Mouse (Mus musculus): Measurements from ENCODE around the gene Pnlip. TPM values are rescaled to one million over a fixed set of nuclear protein-coding genes. Genes with fewer than 3 reads are reported as not detected.

Gene Pnlip
- polyA plus RNA-seq, 1 experiment from 2014 or later: not detected

DNA sequence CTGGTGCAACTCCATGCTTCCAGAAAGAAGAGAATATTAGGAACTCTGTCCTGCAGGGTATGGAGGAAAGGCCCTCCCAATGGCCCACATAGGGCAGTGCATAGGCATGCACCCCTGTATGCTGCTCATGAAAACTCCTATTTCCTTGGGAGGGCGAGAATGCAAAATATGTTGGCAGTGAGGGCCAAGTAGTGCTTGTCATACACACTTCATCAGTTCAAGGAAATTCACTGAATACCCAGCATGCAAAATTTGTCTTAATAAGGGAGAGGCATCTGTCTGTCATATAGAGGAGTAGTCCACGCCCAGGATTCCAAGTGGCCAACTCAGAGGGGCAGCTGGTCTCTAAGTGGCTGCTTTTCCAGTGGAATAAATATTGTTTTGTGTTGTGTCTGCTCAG is 11.0 kb downstream of the Pnlip start:
- no peaks in the 10 kb centered on the region for H3K4me1 ChIP-seq
- H3K4me3 ChIP-seq (replicated peaks): no peak overlapping the region
- no peaks in the 10 kb centered on the region for H3K27me3 ChIP-seq
- no peaks in the 10 kb centered on the region for H3K9me3 ChIP-seq
- H3K9ac ChIP-seq: no peak overlapping the region
- H3K36me3 ChIP-seq (replicated peaks): no peaks in the 10 kb centered on the region
- no peak overlapping the region for H3K27ac ChIP-seq
- no peak overlapping the region for H3K4me2 ChIP-seq
- WGBS: 83% methylated on average over 2 of the region's 2 CpGs
- no peak for ATAC-seq (ENCODE audit: low FRiP score)

GRCm38 (mm10) chr19:58664901-58665300 is 12.6 kb downstream of the Pnlip start:
- H3K4me3 ChIP-seq (replicated peaks): no peak overlapping the region
- H3K4me2 ChIP-seq: no peak overlapping the region
- no peaks in the 10 kb centered on the region for H3K36me3 ChIP-seq (replicated peaks)
- H3K27me3 ChIP-seq: no peaks in the 10 kb centered on the region
- 82% methylated on average over 5 of the region's 5 CpGs for WGBS
- H3K4me1 ChIP-seq: no peaks in the 10 kb centered on the region
- ATAC-seq (ENCODE audit: low FRiP score): no peak
- H3K9ac ChIP-seq: no peak overlapping the region
- H3K9me3 ChIP-seq: no peaks in the 10 kb centered on the region
- no peak overlapping the region for H3K27ac ChIP-seq

GRCm38 (mm10) chr19:58674644-58675043 is 22.3 kb downstream of the Pnlip start:
- Histone ChIP-seq H3K4me3 (replicated peaks) (no peak overlapping the region), H3K27ac (no peak overlapping the region), H3K9me3 (no peaks in the 10 kb centered on the region), H3K4me2 (no peak overlapping the region), H3K9ac (no peak overlapping the region), H3K36me3 (replicated peaks) (no peaks in the 10 kb centered on the region), H3K27me3 (no peaks in the 10 kb centered on the region), H3K4me1 (peaks cover 8% of the 10 kb centered on the region)
- no peak for ATAC-seq (ENCODE audit: low FRiP score)
- 30% methylated on average over 2 of the region's 2 CpGs for WGBS

DNA sequence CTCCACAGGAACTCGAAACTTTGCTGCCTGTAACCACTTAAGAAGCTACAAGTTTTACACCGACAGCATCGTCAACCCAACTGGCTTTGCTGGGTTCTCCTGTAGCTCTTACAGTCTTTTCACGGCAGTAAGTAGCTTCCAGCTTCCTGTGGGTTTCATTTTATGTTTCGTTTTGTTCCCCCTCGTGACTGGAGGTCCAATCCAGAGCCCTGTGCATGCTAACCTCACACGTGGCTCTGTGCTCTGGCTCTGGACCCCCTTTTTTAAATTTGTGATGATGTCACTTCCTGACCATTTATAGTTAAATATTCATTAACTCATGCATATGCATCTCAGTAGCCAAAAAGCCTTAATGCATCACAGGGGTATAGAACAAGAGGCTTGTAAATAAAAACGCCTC is 24.8 kb downstream of the Pnlip start:
- ATAC-seq (ENCODE audit: low FRiP score): no peak
- Histone ChIP-seq H3K4me3 (replicated peaks) (no peak overlapping the region), H3K27ac (no peak overlapping the region), H3K9me3 (no peaks in the 10 kb centered on the region), H3K4me1 (peaks cover 8% of the 10 kb centered on the region), H3K36me3 (replicated peaks) (no peaks in the 10 kb centered on the region), H3K4me2 (no peak overlapping the region), H3K9ac (no peak overlapping the region), H3K27me3 (no peaks in the 10 kb centered on the region)
- WGBS: 74% methylated on average over 8 of the region's 8 CpGs

DNA sequence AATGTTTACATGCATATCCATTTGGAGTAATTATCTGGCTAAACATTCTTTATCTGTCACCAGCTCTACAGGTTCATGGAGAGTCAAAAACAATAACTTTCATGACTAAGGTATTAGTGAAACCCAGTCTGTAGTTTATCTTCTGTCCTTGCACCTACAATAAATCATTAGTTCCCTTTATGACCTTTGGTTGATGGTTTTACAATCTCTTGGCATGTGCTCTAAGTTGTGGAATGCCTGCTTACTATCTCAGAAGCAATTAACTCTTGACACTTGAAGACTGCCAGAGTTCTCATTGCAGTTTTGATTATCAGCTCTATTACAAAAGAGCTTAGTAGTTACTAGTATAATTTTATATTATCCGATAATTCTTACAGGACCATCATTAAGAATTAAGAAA is 36.6 kb downstream of the Pnlip start:
- Histone ChIP-seq H3K4me1 (no peaks in the 10 kb centered on the region), H3K9ac (no peak overlapping the region), H3K4me2 (no peak overlapping the region), H3K4me3 (replicated peaks) (no peak overlapping the region), H3K9me3 (no peaks in the 10 kb centered on the region), H3K36me3 (replicated peaks) (no peaks in the 10 kb centered on the region), H3K27ac (no peak overlapping the region), H3K27me3 (no peaks in the 10 kb centered on the region)
- WGBS: 93% methylated on average over 1 of the region's 1 CpGs
- no peak for ATAC-seq (ENCODE audit: low FRiP score)

- Histone ChIP-seq H3K36me3 (replicated peaks) (no peaks in the 10 kb centered on the region), H3K9ac (no peak overlapping the region), H3K9me3 (no peaks in the 10 kb centered on the region), H3K4me3 (replicated peaks) (no peak overlapping the region), H3K4me2 (no peak overlapping the region), H3K27me3 (no peaks in the 10 kb centered on the region), H3K4me1 (no peaks in the 10 kb centered on the region), H3K27ac (no peak overlapping the region)
- WGBS: 87% methylated on average over 3 of the region's 3 CpGs
- ATAC-seq (ENCODE audit: low FRiP score): no peak
These were observed 43.0 kb downstream of the Pnlip start for GRCm38 (mm10) chr19:58695314-58695713.

- 86% methylated on average over 2 of the region's 2 CpGs for WGBS
- Histone ChIP-seq H3K36me3 (replicated peaks) (no peaks in the 10 kb centered on the region), H3K27ac (no peak overlapping the region), H3K4me1 (no peaks in the 10 kb centered on the region), H3K4me2 (no peak overlapping the region), H3K9me3 (no peaks in the 10 kb centered on the region), H3K4me3 (replicated peaks) (no peak overlapping the region), H3K27me3 (no peaks in the 10 kb centered on the region), H3K9ac (no peak overlapping the region)
- ATAC-seq (ENCODE audit: low FRiP score): no peak
These were observed 43.9 kb downstream of the Pnlip start for GRCm38 (mm10) chr19:58696235-58696634.

DNA sequence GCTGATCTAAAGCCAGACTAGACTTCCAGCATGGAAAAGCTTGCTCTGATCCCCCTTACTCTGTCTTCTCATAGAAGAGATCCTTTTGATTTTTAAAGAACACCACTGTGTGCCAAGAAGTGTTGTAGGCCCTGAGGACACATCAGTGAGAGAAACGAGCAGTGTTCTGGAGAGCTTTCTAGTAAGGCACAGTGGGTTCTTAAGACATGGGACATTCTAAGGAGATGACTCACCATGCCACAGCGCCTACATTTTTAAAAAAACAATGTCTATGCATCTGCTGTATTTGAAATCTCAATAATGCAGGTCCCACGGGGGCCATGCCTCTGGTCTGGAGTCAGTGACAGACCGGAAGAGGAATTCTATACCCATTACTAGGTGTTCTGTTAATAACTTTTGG is 52.3 kb downstream of the Pnlip start:
- WGBS: 82% methylated on average over 4 of the region's 4 CpGs
- ATAC-seq (ENCODE audit: low FRiP score): no peak
- no peak overlapping the region for H3K27ac ChIP-seq
- H3K36me3 ChIP-seq (replicated peaks): no peaks in the 10 kb centered on the region
- no peak overlapping the region for H3K4me3 ChIP-seq (replicated peaks)
- no peaks in the 10 kb centered on the region for H3K27me3 ChIP-seq
- H3K4me2 ChIP-seq: no peak overlapping the region
- H3K9me3 ChIP-seq: no peaks in the 10 kb centered on the region
- H3K9ac ChIP-seq: no peak overlapping the region
- H3K4me1 ChIP-seq: no peaks in the 10 kb centered on the region

DNA sequence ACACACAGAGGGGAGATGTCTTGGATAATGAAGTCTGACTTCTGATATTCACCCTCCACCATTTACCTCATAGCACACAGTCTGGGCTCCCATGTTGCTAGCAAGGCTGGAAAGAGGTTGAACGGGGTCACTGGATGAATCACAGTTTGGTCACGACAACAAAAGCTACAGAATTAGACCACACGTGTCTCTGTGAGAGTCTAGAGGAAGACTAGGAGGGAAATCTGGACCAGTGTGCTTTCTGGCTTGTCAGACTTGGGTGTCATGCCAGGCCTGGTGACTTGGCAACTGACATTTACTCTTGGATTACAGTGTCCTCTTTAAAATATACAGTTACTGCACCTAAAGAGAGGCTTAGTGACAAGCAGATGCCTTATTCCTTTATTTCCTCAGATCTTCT is 56.3 kb downstream of the Pnlip start:
- no peak overlapping the region for H3K4me2 ChIP-seq
- H3K9ac ChIP-seq: no peak overlapping the region
- ATAC-seq (ENCODE audit: low FRiP score): no peak
- no peak overlapping the region for H3K4me3 ChIP-seq (replicated peaks)
- H3K27me3 ChIP-seq: no peaks in the 10 kb centered on the region
- H3K4me1 ChIP-seq: no peaks in the 10 kb centered on the region
- H3K36me3 ChIP-seq (replicated peaks): no peaks in the 10 kb centered on the region
- no peaks in the 10 kb centered on the region for H3K9me3 ChIP-seq
- 76% methylated on average over 3 of the region's 3 CpGs for WGBS
- no peak overlapping the region for H3K27ac ChIP-seq

- Histone ChIP-seq H3K27ac (no peak overlapping the region), H3K27me3 (no peaks in the 10 kb centered on the region), H3K4me3 (replicated peaks) (no peak overlapping the region), H3K9ac (no peak overlapping the region), H3K36me3 (replicated peaks) (no peaks in the 10 kb centered on the region), H3K4me1 (no peaks in the 10 kb centered on the region), H3K9me3 (no peaks in the 10 kb centered on the region), H3K4me2 (no peak overlapping the region)
- no peak for ATAC-seq (ENCODE audit: low FRiP score)
- 93% methylated on average over 4 of the region's 4 CpGs for WGBS
These were observed 65.6 kb downstream of the Pnlip start for GRCm38 (mm10) chr19:58717925-58718324.

DNA sequence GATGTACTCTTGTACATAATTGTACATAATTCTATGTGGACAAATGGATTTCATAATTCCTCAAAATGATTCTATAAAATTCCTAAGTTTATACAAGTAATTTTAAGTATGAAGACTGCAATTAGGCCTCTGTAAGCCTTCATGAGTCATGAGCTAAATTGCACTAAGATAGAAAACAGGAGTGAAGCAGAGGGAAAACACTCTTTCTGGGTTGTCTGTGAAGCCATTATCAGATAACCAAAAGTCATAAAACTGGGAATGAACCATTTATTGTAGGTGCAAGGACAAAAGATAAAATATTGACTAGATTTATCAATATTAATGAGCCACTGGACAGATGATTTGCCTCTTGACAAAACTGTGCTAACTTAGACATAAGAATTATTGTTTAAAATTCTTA is 68.1 kb downstream of the Pnlip start:
- Histone ChIP-seq H3K4me2 (no peak overlapping the region), H3K4me3 (replicated peaks) (no peak overlapping the region), H3K9me3 (no peaks in the 10 kb centered on the region), H3K4me1 (no peaks in the 10 kb centered on the region), H3K9ac (no peak overlapping the region), H3K27me3 (no peaks in the 10 kb centered on the region), H3K27ac (no peak overlapping the region), H3K36me3 (replicated peaks) (no peaks in the 10 kb centered on the region)
- ATAC-seq (ENCODE audit: low FRiP score): no peak

- Histone ChIP-seq H3K9ac (no peak overlapping the region), H3K9me3 (no peaks in the 10 kb centered on the region), H3K4me1 (no peaks in the 10 kb centered on the region), H3K36me3 (replicated peaks) (no peaks in the 10 kb centered on the region), H3K27me3 (no peaks in the 10 kb centered on the region), H3K4me3 (replicated peaks) (no peak overlapping the region), H3K4me2 (no peak overlapping the region), H3K27ac (no peak overlapping the region)
- WGBS: 89% methylated on average over 5 of the region's 5 CpGs
- no peak for ATAC-seq (ENCODE audit: low FRiP score)
These were observed 74.3 kb downstream of the Pnlip start for GRCm38 (mm10) chr19:58726551-58726950.

- H3K4me3 ChIP-seq (replicated peaks): no peak overlapping the region
- no peak overlapping the region for H3K4me2 ChIP-seq
- H3K9ac ChIP-seq: no peak overlapping the region
- WGBS: 84% methylated on average over 5 of the region's 5 CpGs
- no peaks in the 10 kb centered on the region for H3K27me3 ChIP-seq
- no peaks in the 10 kb centered on the region for H3K4me1 ChIP-seq
- no peak overlapping the region for H3K27ac ChIP-seq
- H3K9me3 ChIP-seq: no peaks in the 10 kb centered on the region
- no peaks in the 10 kb centered on the region for H3K36me3 ChIP-seq (replicated peaks)
- ATAC-seq (ENCODE audit: low FRiP score): no peak
These were observed 75.5 kb downstream of the Pnlip start for GRCm38 (mm10) chr19:58727756-58728155.
